Mouse (Mus musculus): ENCODE measurements around the gene Grin2a. TPM values are rescaled to one million over a fixed set of nuclear protein-coding genes. Genes with fewer than 3 reads are reported as not detected.

The Grin2a gene
- polyA plus RNA-seq, 1 experiment = 0.04 TPM

GRCm38 (mm10) chr16:9567286-9567685 is 428.1 kb downstream of the Grin2a start:
- no peaks in the 10 kb centered on the region for H3K36me3 ChIP-seq (ENCODE audit: control insufficient read depth, insufficient read depth, low read length)
- DNase-seq (ENCODE audit: low read depth in 1 of 2, low spot score in 2 of 2) = no peak
- TF ChIP-seq CTCF (IDR thresholded peaks at IDR 0.05; ENCODE audit: extremely low read depth, insufficient read depth, insufficient read length, insufficient replicate concordance) = no peak
- no peak for TF ChIP-seq POLR2A (IDR thresholded peaks at IDR 0.05; ENCODE audit: low read depth, low read length)
- H3K4me3 ChIP-seq (ENCODE audit: extremely low read depth, insufficient read depth, insufficient read length) = no peak overlapping the region
- H3K4me1 ChIP-seq (ENCODE audit: control insufficient read depth, insufficient read depth, insufficient read length) = no peaks in the 10 kb centered on the region
- no peaks in the 10 kb centered on the region for H3K27me3 ChIP-seq (ENCODE audit: control insufficient read depth, insufficient read depth, low read length)
- no peak overlapping the region for H3K27ac ChIP-seq (ENCODE audit: insufficient read depth, low read length)
- WGBS = 51% methylated on average over 2 of the region's 2 CpGs

GRCm38 (mm10) chr16:9561816-9562215 is 433.5 kb downstream of the Grin2a start:
- 56% methylated on average over 1 of the region's 1 CpGs for WGBS
- Histone ChIP-seq H3K36me3 (ENCODE audit: control insufficient read depth, insufficient read depth, low read length) (no peaks in the 10 kb centered on the region), H3K4me1 (ENCODE audit: control insufficient read depth, insufficient read depth, insufficient read length) (no peaks in the 10 kb centered on the region), H3K27me3 (ENCODE audit: control insufficient read depth, insufficient read depth, low read length) (no peaks in the 10 kb centered on the region), H3K4me3 (ENCODE audit: extremely low read depth, insufficient read depth, insufficient read length) (no peak overlapping the region), H3K27ac (ENCODE audit: insufficient read depth, low read length) (no peak overlapping the region)
- TF ChIP-seq POLR2A (IDR thresholded peaks at IDR 0.05; ENCODE audit: low read depth, low read length) (no peak), CTCF (IDR thresholded peaks at IDR 0.05; ENCODE audit: extremely low read depth, insufficient read depth, insufficient read length, insufficient replicate concordance) (no peak)
- DNase-seq (ENCODE audit: low read depth in 1 of 2, low spot score in 2 of 2) = no peak

GRCm38 (mm10) chr16:9535196-9535595 is 460.2 kb downstream of the Grin2a start:
- TF ChIP-seq CTCF (IDR thresholded peaks at IDR 0.05; ENCODE audit: extremely low read depth, insufficient read depth, insufficient read length, insufficient replicate concordance) = no peak
- Histone ChIP-seq H3K27me3 (ENCODE audit: control insufficient read depth, insufficient read depth, low read length) (no peaks in the 10 kb centered on the region), H3K4me3 (ENCODE audit: extremely low read depth, insufficient read depth, insufficient read length) (no peak overlapping the region), H3K4me1 (ENCODE audit: control insufficient read depth, insufficient read depth, insufficient read length) (no peaks in the 10 kb centered on the region), H3K36me3 (ENCODE audit: control insufficient read depth, insufficient read depth, low read length) (no peaks in the 10 kb centered on the region), H3K27ac (ENCODE audit: insufficient read depth, low read length) (no peak overlapping the region)
- DNase-seq (ENCODE audit: low read depth in 1 of 2, low spot score in 2 of 2) = no peak
- WGBS = 87% methylated on average over 5 of the region's 5 CpGs

- Histone ChIP-seq H3K36me3 (ENCODE audit: control insufficient read depth, insufficient read depth, low read length) (no peaks in the 10 kb centered on the region), H3K27me3 (ENCODE audit: control insufficient read depth, insufficient read depth, low read length) (no peaks in the 10 kb centered on the region), H3K4me3 (ENCODE audit: extremely low read depth, insufficient read depth, insufficient read length) (no peak overlapping the region), H3K4me1 (ENCODE audit: control insufficient read depth, insufficient read depth, insufficient read length) (no peaks in the 10 kb centered on the region), H3K27ac (ENCODE audit: insufficient read depth, low read length) (no peak overlapping the region)
- 74% methylated on average over 9 of the region's 9 CpGs for WGBS
- DNase-seq (ENCODE audit: low read depth in 1 of 2, low spot score in 2 of 2) = no peak
- TF ChIP-seq POLR2A (IDR thresholded peaks at IDR 0.05; ENCODE audit: low read depth, low read length) = no peak
- TF ChIP-seq CTCF (IDR thresholded peaks at IDR 0.05; ENCODE audit: extremely low read depth, insufficient read depth, insufficient read length, insufficient replicate concordance) = no peak
These were observed 461.6 kb downstream of the Grin2a start for GRCm38 (mm10) chr16:9533564-9534332.

GRCm38 (mm10) chr16:9532843-9533532 is 462.4 kb downstream of the Grin2a start:
- Histone ChIP-seq H3K27ac (ENCODE audit: insufficient read depth, low read length) (no peak overlapping the region), H3K27me3 (ENCODE audit: control insufficient read depth, insufficient read depth, low read length) (no peaks in the 10 kb centered on the region), H3K36me3 (ENCODE audit: control insufficient read depth, insufficient read depth, low read length) (no peaks in the 10 kb centered on the region), H3K4me3 (ENCODE audit: extremely low read depth, insufficient read depth, insufficient read length) (no peak overlapping the region), H3K4me1 (ENCODE audit: control insufficient read depth, insufficient read depth, insufficient read length) (no peaks in the 10 kb centered on the region)
- TF ChIP-seq POLR2A (IDR thresholded peaks at IDR 0.05; ENCODE audit: low read depth, low read length) (no peak), CTCF (IDR thresholded peaks at IDR 0.05; ENCODE audit: extremely low read depth, insufficient read depth, insufficient read length, insufficient replicate concordance) (no peak)
- 86% methylated on average over 6 of the region's 6 CpGs for whole genome bisulfite sequencing
- no peak for DNase-seq (ENCODE audit: low read depth in 1 of 2, low spot score in 2 of 2)

- DNase-seq (ENCODE audit: low read depth in 1 of 2, low spot score in 2 of 2) = no peak
- 78% methylated on average over 5 of the region's 5 CpGs for WGBS
- H3K27me3 ChIP-seq (ENCODE audit: control insufficient read depth, insufficient read depth, low read length) = no peaks in the 10 kb centered on the region
- no peaks in the 10 kb centered on the region for H3K4me1 ChIP-seq (ENCODE audit: control insufficient read depth, insufficient read depth, insufficient read length)
- no peak overlapping the region for H3K27ac ChIP-seq (ENCODE audit: insufficient read depth, low read length)
- no peak for TF ChIP-seq POLR2A (IDR thresholded peaks at IDR 0.05; ENCODE audit: low read depth, low read length)
- TF ChIP-seq CTCF (IDR thresholded peaks at IDR 0.05; ENCODE audit: extremely low read depth, insufficient read depth, insufficient read length, insufficient replicate concordance) = no peak
- H3K4me3 ChIP-seq (ENCODE audit: extremely low read depth, insufficient read depth, insufficient read length) = no peak overlapping the region
- H3K36me3 ChIP-seq (ENCODE audit: control insufficient read depth, insufficient read depth, low read length) = no peaks in the 10 kb centered on the region
These were observed 468.1 kb downstream of the Grin2a start for GRCm38 (mm10) chr16:9527214-9527613.

GRCm38 (mm10) chr16:9523314-9523713 is 472.0 kb downstream of the Grin2a start:
- TF ChIP-seq POLR2A (IDR thresholded peaks at IDR 0.05; ENCODE audit: low read depth, low read length) = no peak
- no peak for TF ChIP-seq CTCF (IDR thresholded peaks at IDR 0.05; ENCODE audit: extremely low read depth, insufficient read depth, insufficient read length, insufficient replicate concordance)
- H3K36me3 ChIP-seq (ENCODE audit: control insufficient read depth, insufficient read depth, low read length) = no peaks in the 10 kb centered on the region

More at GRCm38 (mm10) chr16:9523314-9523713, 472.0 kb downstream of the Grin2a start:
- no peaks in the 10 kb centered on the region for H3K27me3 ChIP-seq (ENCODE audit: control insufficient read depth, insufficient read depth, low read length)
- no peak overlapping the region for H3K4me3 ChIP-seq (ENCODE audit: extremely low read depth, insufficient read depth, insufficient read length)
- DNase-seq (ENCODE audit: low read depth in 1 of 2, low spot score in 2 of 2) = no peak
- H3K4me1 ChIP-seq (ENCODE audit: control insufficient read depth, insufficient read depth, insufficient read length) = no peaks in the 10 kb centered on the region
- H3K27ac ChIP-seq (ENCODE audit: insufficient read depth, low read length) = no peak overlapping the region

Other genes with a start within 250 kb of the Grin2a start
- gene Rpl39l, start 174.7 kb upstream of the Grin2a start, polyA plus RNA-seq (2012; rRNA removed) = 0.15 TPM in 1 of 2 replicates, not detected in the other
- not detected in 2 replicates for gene Atf7ip2, start 197.2 kb upstream of the Grin2a start, polyA plus RNA-seq (2012; rRNA removed)